Mouse (Mus musculus) cerebellum, adult 2 months (tissue): ENCODE results near the gene Negr1. TPM values are rescaled to one million over a fixed set of nuclear protein-coding genes. Genes with fewer than 3 reads are reported as not detected.
A peak's percentile ranks its signal among the peaks of the same experiment; 100 is the strongest.

Experiments used
- DNase-seq, 2 experiments: peaks; one replicate each; pipeline ENCODE4 v3.0.0; 2021
- H3K27ac ChIP-seq: fragments of 200-500 bp; 2 replicates; pipeline ENCODE4 v1.5.1; 2012; ENCODE audit warnings: low read length, control low read depth, inconsistent platforms; ENCODE audit not compliant: insufficient read depth
- H3K27me3 ChIP-seq: fragments of 200-500 bp; 2 replicates; pipeline ENCODE4 v1.6.1; 2012; ENCODE audit warnings: inconsistent platforms, mild to moderate bottlenecking, low read length, moderate library complexity; ENCODE audit not compliant: control insufficient read depth, insufficient read depth
- H3K4me1 ChIP-seq: fragments of 200-500 bp; 2 replicates; pipeline ENCODE4 v1.6.1; 2011; ENCODE audit warnings: low read length; ENCODE audit not compliant: control insufficient read depth, insufficient read depth
- H3K4me3 ChIP-seq: fragments of 200-500 bp; replicated peaks from 2 replicates; pipeline ENCODE3; 2011; ENCODE audit warnings: mild to moderate bottlenecking, low read depth, low read length, control low read depth; ENCODE audit not compliant: insufficient read depth
- CTCF ChIP-seq: fragments of 200-500 bp; IDR thresholded peaks from 2 replicates; pipeline ENCODE4 v1.5.1; 2011; ENCODE audit warnings: low read depth, mild to moderate bottlenecking, control low read depth, low read length, moderate library complexity, borderline replicate concordance; ENCODE audit not compliant: insufficient read depth
- POLR2A ChIP-seq: fragments of 200-500 bp; IDR thresholded peaks from 2 replicates; pipeline ENCODE4 v1.6.1; 2011; ENCODE audit warnings: low read length, control low read depth, borderline replicate concordance; ENCODE audit not compliant: insufficient read depth
- WGBS: fragments of 180-500 bp; shearing (Covaris S2); methylation state at CpG from one replicate; pipeline ENCODE4 v1.1.7; 2018; 5-methylcytosine and 5-hydroxymethylcytosine counted together
- polyA plus RNA-seq: library from polyadenylated mRNA; depleted of rRNA; stranded (reverse); fragments of >200 nt; gene quantifications from 2 replicates; pipeline ENCODE4 v1.2.3, GENCODE M21; 2012

The Negr1 gene
- polyA plus RNA-seq, 1 experiment: 83.3 TPM

DNA sequence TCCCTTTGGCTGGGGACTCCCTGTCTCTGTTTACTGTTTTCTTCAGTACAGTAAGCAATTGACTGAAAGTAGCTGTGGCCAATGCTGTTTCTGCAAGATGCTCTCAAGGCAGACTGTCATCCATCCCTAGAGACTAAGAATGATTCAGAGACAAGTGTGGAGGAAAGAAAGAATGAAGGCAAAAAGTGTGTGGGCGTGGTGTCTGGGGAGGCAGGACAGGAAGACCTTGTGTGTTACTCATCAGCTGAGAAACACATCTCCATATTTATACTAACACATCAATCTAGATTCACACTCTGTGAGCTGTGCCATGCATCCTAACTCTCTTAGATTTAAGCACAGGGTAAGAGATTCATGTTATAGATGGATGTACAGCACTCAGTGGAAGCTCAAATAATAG lies 431.2 kb downstream of the Negr1 start:
- no peaks in the 10 kb centered on the region for H3K27me3 ChIP-seq
- 77% methylated on average over 1 of the region's 1 CpGs for WGBS
- no peak overlapping the region for H3K4me3 ChIP-seq
- H3K27ac ChIP-seq: no peak overlapping the region
- no peak for DNase-seq
- TF ChIP-seq CTCF (no peak), POLR2A (no peak)
- no peaks in the 10 kb centered on the region for H3K4me1 ChIP-seq

DNA sequence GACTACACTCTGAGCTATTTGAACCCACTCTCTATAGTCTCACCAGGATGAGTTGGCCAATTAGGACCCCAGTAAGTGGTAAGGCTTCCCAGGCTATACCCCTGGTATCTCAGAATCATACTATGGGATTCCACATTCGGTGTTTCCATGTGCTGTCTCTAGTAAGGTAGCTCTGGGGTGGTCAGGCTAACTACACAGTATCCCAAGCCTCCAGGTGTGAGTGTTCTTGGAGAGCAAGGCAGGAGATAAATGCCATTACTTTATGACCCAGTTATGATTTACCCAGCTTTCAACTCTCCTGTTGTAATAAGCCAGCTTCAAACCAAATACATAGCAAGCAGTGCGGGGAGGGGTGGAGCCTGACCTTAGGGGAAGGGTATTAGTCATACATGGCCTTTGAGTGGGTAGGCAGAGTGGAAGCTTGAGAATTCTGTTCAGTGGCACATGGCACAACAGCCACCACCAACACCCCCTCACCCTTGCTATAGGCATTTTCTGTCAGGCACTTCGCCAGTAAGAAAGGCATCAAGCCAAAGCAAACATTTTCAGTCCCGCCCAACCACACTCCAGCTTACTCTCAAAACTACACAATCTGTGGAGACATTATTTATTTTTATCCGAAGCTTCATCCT lies 437.7 kb downstream of the Negr1 start:
- Histone ChIP-seq H3K4me3 (no peak overlapping the region), H3K27ac (no peak overlapping the region), H3K27me3 (no peaks in the 10 kb centered on the region), H3K4me1 (peaks cover 16% of the 10 kb centered on the region; the same call in 1 of the 2 replicates)
- 72% methylated on average over 5 of the region's 5 CpGs for WGBS
- no peak for TF ChIP-seq CTCF
- DNase-seq: peak in 1 of 2 experiments; percentile 27

DNA sequence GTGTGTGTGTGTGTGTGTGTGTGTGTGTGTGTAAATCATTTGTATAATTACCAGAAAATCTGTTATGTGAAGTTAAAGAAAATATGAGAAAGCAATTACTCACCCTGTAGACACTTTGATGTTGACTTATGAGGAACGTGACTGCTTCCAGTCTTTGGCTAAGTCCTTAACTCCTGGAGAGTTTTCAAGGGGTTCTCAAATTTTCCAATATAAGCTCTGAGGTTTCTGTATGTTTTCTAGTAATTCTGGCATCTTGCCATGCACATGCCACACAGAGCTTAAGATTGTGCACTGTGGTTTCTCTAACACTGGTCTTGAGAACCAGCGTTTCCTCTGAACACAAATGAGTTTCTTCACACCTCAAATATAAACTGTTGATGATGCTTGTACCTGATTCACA lies 460.0 kb downstream of the Negr1 start:
- TF ChIP-seq POLR2A: no peak
- no peak for DNase-seq
- 59% methylated on average over 2 of the region's 2 CpGs for WGBS

DNA sequence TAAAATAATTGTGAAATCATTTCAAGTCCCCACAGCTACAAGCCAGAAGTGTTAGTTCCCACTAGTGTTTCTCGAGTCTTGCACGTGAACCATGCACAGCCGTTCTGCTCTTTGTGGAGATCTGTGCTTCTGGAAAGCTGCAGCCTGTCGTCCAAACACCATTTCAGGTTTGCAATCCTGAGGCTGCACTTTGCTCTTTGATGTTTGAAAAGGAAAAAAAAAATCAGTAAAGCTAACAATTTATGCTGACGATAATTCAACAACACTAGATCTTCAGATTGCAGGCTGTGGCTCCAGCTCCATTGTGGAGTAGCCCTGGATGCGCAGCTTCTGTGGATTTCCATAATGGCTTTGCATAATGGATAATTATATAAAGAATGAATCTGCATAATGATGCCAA lies 463.0 kb downstream of the Negr1 start:
- H3K27me3 ChIP-seq: no peaks in the 10 kb centered on the region
- no peak for DNase-seq
- no peak overlapping the region for H3K27ac ChIP-seq
- WGBS: 89% methylated on average over 6 of the region's 6 CpGs
- no peak overlapping the region for H3K4me3 ChIP-seq
- no peaks in the 10 kb centered on the region for H3K4me1 ChIP-seq
- TF ChIP-seq POLR2A (no peak), CTCF (no peak)

More for the DNA sequence above, 460.0 kb downstream of the Negr1 start:
- no peaks in the 10 kb centered on the region for H3K27me3 ChIP-seq
- no peaks in the 10 kb centered on the region for H3K4me1 ChIP-seq
- H3K4me3 ChIP-seq: no peak overlapping the region
- H3K27ac ChIP-seq: no peak overlapping the region

DNA sequence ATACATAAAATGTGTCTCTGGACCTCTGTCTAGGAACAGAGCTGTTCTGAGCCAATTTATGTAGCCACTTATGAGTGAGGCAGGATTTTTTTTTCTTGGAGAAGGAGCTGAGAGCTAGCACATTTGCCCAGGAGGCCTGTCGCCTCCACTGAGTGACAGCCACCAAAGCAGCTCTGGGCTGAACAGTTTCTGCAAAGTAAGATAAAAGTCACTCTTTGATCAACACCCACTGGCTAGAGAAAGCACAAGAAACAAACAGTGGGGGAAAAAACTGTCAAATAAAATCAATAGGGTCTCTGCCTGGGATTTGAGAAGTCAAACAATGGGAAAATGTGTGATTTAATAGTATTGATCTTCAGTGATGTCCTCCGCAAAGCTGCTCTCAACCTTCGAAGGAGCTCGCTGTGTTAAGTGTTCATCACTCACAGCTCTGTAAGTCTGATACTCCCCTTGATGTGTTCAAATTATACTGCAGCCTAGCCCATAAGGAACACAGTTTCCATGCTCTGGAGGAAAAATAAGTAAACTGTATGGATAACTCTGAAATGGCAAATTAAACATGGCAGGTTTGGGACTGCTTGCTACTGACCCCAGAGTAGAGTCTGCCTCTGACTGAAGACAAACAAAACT lies 470.0 kb downstream of the Negr1 start:
- Histone ChIP-seq H3K27me3 (no peaks in the 10 kb centered on the region), H3K4me3 (no peak overlapping the region), H3K4me1 (peaks cover 3% of the 10 kb centered on the region), H3K27ac (no peak overlapping the region)
- TF ChIP-seq POLR2A (no peak), CTCF (no peak)
- no peak for DNase-seq
- 83% methylated on average over 4 of the region's 4 CpGs for WGBS

DNA sequence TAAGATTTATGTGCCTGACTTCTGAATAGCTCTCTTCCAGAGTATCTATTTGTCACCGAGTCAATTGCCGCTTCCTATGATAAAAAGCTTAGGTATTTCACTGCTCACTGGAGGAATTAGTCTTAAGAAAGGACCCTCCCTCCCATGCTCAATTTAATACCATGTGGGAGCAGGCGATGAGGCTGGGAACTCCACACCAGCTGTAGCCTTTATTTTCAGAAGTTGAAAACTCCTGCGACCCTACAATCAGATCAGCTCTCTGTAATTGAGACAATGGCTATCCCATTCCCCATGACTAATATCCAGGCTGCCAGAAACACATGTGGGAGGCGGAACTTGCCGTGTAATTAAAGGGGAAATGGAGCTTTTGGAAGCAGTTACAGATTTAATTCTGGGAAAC lies 474.4 kb downstream of the Negr1 start:
- no peak for DNase-seq
- Histone ChIP-seq H3K27ac (no peak overlapping the region), H3K4me1 (peaks cover 6% of the 10 kb centered on the region), H3K4me3 (no peak overlapping the region), H3K27me3 (no peaks in the 10 kb centered on the region)
- no peak for TF ChIP-seq CTCF
- 87% methylated on average over 6 of the region's 6 CpGs for WGBS

DNA sequence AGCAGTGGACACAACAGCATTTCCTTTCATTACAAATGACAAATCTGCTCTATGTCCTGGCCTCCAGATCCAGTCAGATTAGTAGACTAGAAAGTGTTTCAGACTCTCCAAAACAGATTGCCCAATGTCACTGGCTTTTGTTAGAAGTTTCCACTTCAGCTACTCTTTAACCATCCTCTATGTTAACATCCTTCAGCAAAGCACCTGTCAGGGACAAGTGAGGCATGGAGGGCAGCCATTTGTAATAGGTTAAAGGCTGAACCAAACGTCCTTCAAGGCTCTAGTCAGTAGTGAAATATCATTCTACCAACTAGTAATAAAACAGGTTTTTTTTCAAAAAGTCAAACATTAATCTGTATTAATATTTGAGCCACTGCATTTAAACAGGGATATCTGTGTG lies 475.0 kb downstream of the Negr1 start:
- Histone ChIP-seq H3K4me1 (peaks cover 6% of the 10 kb centered on the region), H3K27ac (no peak overlapping the region), H3K27me3 (no peaks in the 10 kb centered on the region), H3K4me3 (no peak overlapping the region)
- no peak for DNase-seq
- TF ChIP-seq CTCF (no peak), POLR2A (no peak)
- 83% methylated on average over 1 of the region's 1 CpGs for WGBS

DNA sequence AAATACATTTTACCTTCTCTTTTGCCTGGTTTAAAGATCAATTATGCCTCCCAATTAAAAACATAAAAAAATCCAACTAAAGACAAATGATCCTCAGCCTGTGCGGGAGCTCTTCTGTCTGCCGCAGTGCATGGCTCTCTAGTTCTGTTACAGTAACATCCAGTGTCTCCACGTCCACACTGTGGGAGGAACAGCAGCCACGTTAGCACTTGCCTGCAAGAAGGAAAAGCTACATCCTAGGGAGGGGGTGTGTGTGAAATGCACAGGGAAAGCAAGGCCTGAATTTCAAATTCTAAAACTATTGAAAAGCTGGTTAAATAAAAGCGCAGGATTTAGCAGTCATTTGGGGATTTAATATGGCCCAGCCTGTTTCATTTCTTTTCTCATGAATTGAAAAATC lies 479.0 kb downstream of the Negr1 start:
- no peak overlapping the region for H3K4me3 ChIP-seq
- H3K4me1 ChIP-seq: peaks cover 14% of the 10 kb centered on the region
- no peak overlapping the region for H3K27ac ChIP-seq
- no peaks in the 10 kb centered on the region for H3K27me3 ChIP-seq
- DNase-seq: no peak
- TF ChIP-seq POLR2A: no peak
- 77% methylated on average over 5 of the region's 5 CpGs for WGBS
